25 mouse cellular contexts compared by ENCODE assay signal in genomic region chr7:87494124-87494682, GRCm38 (mm10). TPM values are rescaled to one million over a fixed set of nuclear protein-coding genes. Genes with fewer than 3 reads are reported as not detected.
DNase-seq lines count a peak whose midpoint lies in the region; ATAC-seq lines count a peak whose summit lies in the region.
"Had no signal": no experiment of that assay in that cellular context is flagged by ENCODE, and none has a peak within 500 bp of the region (broad histone marks: within the 10 kb centered on the region; RNA-seq: fewer than 3 reads in every experiment).

No protein-coding gene starts in this region.

- peak; percentile 55 for DNase-seq in left cerebral cortex, adult 11 months (ENCODE audit: low spot score)
- no peak for DNase-seq in left cerebral cortex, postnatal 4 days
- DNase-seq in ZHBTc4 (ENCODE audit: low read depth, low spot score) = peak; percentile 5
- peak; percentile 37 to 62 for DNase-seq in frontal cortex, adult 2 months (ENCODE audit: extremely low spot score in 1 of 2, low spot score in 1 of 2)
- DNase-seq in left cerebral cortex, postnatal 36 days (ENCODE audit: low spot score in 2 of 2) = peak; percentile 9 to 16
- DNase-seq in limb, embryonic 10.5 days (ENCODE audit: low spot score) = no peak
- DNase-seq: adrenal gland, postnatal 25 days; cerebellum, adult 18-20 months; gastrocnemius, postnatal 25 days; heart, postnatal 4 days; kidney, postnatal 4 days; liver; thymus, postnatal 36 days had no signal

- H3K9me3 ChIP-seq in limb, embryonic 10.5 days (replicated peaks) = no peaks in the 10 kb centered on the region
- H3K9me3 ChIP-seq: embryonic facial prominence, embryonic 10.5 days; kidney, embryonic 15.5 days; midbrain, embryonic 12.5 days; neural tube, embryonic 13.5 days had no signal

- 27% methylated on average over 4 of the region's 4 CpGs for WGBS in limb, embryonic 10.5 days

- no peaks in the 10 kb centered on the region for H3K27me3 ChIP-seq in limb, embryonic 10.5 days (ENCODE audit: low read depth, poor library complexity, severe bottlenecking)
- H3K27me3 ChIP-seq: kidney, embryonic 15.5 days; midbrain, embryonic 12.5 days; neural tube, embryonic 13.5 days; Patski had no signal

- H3K36me3 ChIP-seq in limb, embryonic 10.5 days = no peaks in the 10 kb centered on the region
- H3K36me3 ChIP-seq: embryonic facial prominence, embryonic 10.5 days; kidney, embryonic 15.5 days; midbrain, embryonic 12.5 days; neural tube, embryonic 13.5 days had no signal

- no peak overlapping the region for H3K27ac ChIP-seq in limb, embryonic 10.5 days
- H3K27ac ChIP-seq: embryonic facial prominence, embryonic 10.5 days; kidney, embryonic 15.5 days; midbrain, embryonic 12.5 days; neural tube, embryonic 13.5 days; stomach, postnatal 0 days had no signal

- intact Hi-C loops in left cerebral cortex, postnatal 4 days (cut with DNase I) = no loop called here
- intact Hi-C loops in left cerebral cortex, postnatal 36 days (cut with DNase I) = no loop called here

- H3K4me3 ChIP-seq in limb, embryonic 10.5 days = no peak overlapping the region
- H3K4me3 ChIP-seq: embryonic facial prominence, embryonic 10.5 days; kidney, embryonic 15.5 days; midbrain, embryonic 12.5 days; neural tube, embryonic 13.5 days had no signal

- no peaks in the 10 kb centered on the region for H3K4me1 ChIP-seq in limb, embryonic 10.5 days
- H3K4me1 ChIP-seq: embryonic facial prominence, embryonic 10.5 days; kidney, embryonic 15.5 days; midbrain, embryonic 12.5 days; neural tube, embryonic 13.5 days had no signal

- ATAC-seq in megakaryocyte-erythroid progenitor cell, adult 5-6 weeks (replicated peaks; ENCODE audit: low FRiP score, low TSS enrichment, poor library complexity, severe bottlenecking) = no peak
- ATAC-seq: hindbrain, embryonic 16.5 days; intestine, embryonic 16.5 days; lung, postnatal 0 days; Patski had no signal

RNA-seq across cellular contexts. Expression of gene Tyr, which starts 0.9 kb away (rescaled TPM):
- under 1 TPM; 0.20 to 0.26 TPM for total RNA-seq in left cerebral cortex, postnatal 4 days (2021)
- polyA plus RNA-seq in frontal cortex, adult 2 months (2012; rRNA removed) = 0.04 and 0.22 TPM in 2 replicates
- not detected for total RNA-seq in left cerebral cortex, postnatal 36 days (2021)
- total RNA-seq in megakaryocyte-erythroid progenitor cell, adult 5-6 weeks (2014; fragmentation: Nextera tagmentation) = not detected in 2 replicates
- total RNA-seq in megakaryocyte-erythroid progenitor cell, adult 5-6 weeks (2017) = not detected in 2 replicates
- polyA plus RNA-seq in limb, embryonic 10.5 days (2016; fragmentation: Nextera tagmentation; extraction: Ambion mirVana) = 0.04 TPM in 1 of 2 replicates, not detected in the other
- total RNA-seq: adrenal gland, postnatal 25 days; gastrocnemius, postnatal 25 days; heart, adult 8-10 months; left cerebral cortex, adult 18-20 months had no signal
- polyA plus RNA-seq: hindbrain, embryonic 16.5 days; intestine, embryonic 16.5 days; neural tube, embryonic 13.5 days; stomach, postnatal 0 days had no signal

Comparison
In these comparisons a context has a peak if more than half of its experiments do, and no peak if none do; other contexts are left out.
1. DNase-seq: peak in left cerebral cortex, adult 11 months (single experiment), ZHBTc4 (single experiment), frontal cortex, adult 2 months (2 of 2) and left cerebral cortex, postnatal 36 days (2 of 2); none in left cerebral cortex, postnatal 4 days (single experiment) and limb, embryonic 10.5 days (single experiment).